Mouse (Mus musculus): ENCODE results near the gene Duoxa2.

GRCm38 (mm10) chr2:122311561-122311960 is 12.9 kb downstream of the Duoxa2 start:
- TF ChIP-seq CTCF (IDR thresholded peaks at IDR 0.05; ENCODE audit: low read depth, low read length) (no peak), POLR2A (IDR thresholded peaks at IDR 0.05; ENCODE audit: insufficient read depth, low read length) (no peak), EP300 (IDR thresholded peaks at IDR 0.05; ENCODE audit: insufficient read depth, low read depth, low read length) (no peak)

All from ES-Bruce4 (cell line).